Mouse (Mus musculus) ES-Bruce4 (cell line): ENCODE data around the gene Kif13a.

Experiments
- CTCF ChIP-seq: IDR thresholded peaks from one replicate; pipeline ENCODE4 v1.8.1; 2011; ENCODE audit warnings: low read depth, low read length
- EP300 ChIP-seq: IDR thresholded peaks from 2 replicates; pipeline ENCODE4 v1.6.1; 2011; ENCODE audit warnings: low read depth, low read length; ENCODE audit not compliant: insufficient read depth

DNA sequence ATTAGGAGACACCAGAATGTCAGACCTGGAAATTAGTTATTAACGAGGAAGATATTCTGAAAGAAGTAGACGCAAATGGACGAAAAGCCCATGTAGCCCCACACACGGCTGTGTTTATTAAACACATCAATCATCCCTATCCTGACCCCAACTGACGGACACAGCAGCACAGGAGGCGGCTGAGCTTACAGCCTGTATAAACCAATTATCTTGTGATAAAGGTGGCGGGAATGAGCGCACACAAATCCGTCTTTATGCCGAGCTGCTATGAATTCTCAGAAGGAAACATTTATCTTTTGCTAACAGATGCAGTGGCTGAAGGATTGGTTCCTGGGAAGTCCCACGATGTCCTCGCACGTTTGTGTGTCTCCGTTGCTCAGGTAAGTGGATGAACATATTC, 48.9 kb downstream of the Kif13a start:
- TF ChIP-seq CTCF: no peak
- TF ChIP-seq EP300: no peak
